Mouse (Mus musculus): ENCODE results near the gene Crhbp. TPM values are rescaled to one million over a fixed set of nuclear protein-coding genes. Genes with fewer than 3 reads are reported as not detected.

Gene Crhbp
- total RNA-seq (2012; rRNA removed): 0.49 and 0.53 TPM in 2 replicates

DNA sequence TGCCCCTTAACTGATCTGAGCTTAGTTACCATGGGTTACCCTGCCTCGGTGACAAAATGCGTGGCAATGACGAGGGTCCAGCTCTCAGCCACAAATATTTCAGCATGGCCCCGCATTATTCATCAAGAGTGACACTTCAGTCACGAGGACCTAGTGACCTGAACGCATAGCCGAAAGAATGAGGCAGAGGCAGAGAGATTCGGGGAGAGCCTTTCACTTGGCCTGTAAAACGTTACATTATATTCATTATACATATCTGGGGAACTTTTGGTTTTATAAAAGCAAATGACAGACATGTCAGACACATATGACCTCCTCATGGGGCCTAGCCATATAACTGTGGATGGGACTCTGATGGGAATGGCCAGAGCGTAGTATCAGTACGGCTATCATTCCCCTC is at the start of gene Crhbp:
Crhbp (minus strand) TSS at position 101 of the 400 bp plus-strand sequence.
- in situ Hi-C loops (cut with MboI; ENCODE audit: low sequenced_read_pairs in 2 of 2, unreplicated experiment in 2 of 2): no loop called here
- H3K27ac ChIP-seq (ENCODE audit: insufficient read depth, low read depth, low read length, poor library complexity, severe bottlenecking): no peak within 1 kb of the TSS

DNA sequence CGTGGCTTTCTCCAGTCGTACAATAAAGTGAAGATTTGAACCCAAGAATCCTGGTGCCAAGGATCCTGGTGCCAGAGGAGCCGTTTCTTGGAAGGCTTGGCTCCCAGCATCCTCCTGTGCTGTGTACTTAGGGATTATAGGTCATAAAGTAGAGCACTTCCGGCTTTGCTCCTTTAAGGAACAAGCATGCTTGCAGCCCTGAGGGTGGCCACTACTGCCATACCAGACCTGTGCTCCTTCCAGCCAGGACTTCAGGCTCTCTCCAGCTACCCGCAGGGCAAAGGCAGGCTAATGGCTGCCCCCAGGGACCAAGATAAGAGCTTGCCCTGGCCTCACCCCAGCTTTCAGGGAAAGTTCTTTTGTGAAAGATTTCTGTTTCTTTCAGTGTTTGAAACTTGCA is 48.6 kb upstream of the Crhbp start:
- no peaks in the 10 kb centered on the region for H3K9me3 ChIP-seq (ENCODE audit: control insufficient read depth, insufficient read depth, low read depth, low read length)
- H3K36me3 ChIP-seq (ENCODE audit: control insufficient read depth, insufficient read depth, low read length, poor library complexity, severe bottlenecking): no peaks in the 10 kb centered on the region
- TF ChIP-seq ZC3H11A (IDR thresholded peaks at IDR 0.05; ENCODE audit: borderline replicate concordance, low read depth, low read length) (no peak), ZNF384 (IDR thresholded peaks at IDR 0.05; ENCODE audit: low read depth, low read length) (no peak), CHD2 (IDR thresholded peaks at IDR 0.05; ENCODE audit: low read depth, low read length) (no peak), MAFK (IDR thresholded peaks at IDR 0.05; ENCODE audit: insufficient read depth, low read depth, low read length) (no peak), HCFC1 (IDR thresholded peaks at IDR 0.05; ENCODE audit: borderline replicate concordance, insufficient read depth, low read length) (no peak)
- H3K27ac ChIP-seq (ENCODE audit: insufficient read depth, low read depth, low read length, poor library complexity, severe bottlenecking): no peak overlapping the region
- H3K9ac ChIP-seq (ENCODE audit: insufficient read depth, low read depth, low read length, poor library complexity, severe bottlenecking): no peak overlapping the region
- H3K4me1 ChIP-seq (ENCODE audit: control insufficient read depth in 2 of 2, insufficient read depth in 2 of 2, low read length in 2 of 2, poor library complexity in 1 of 2): no peaks in the 10 kb centered on the region
- DNase-seq (ENCODE audit: low read depth, low spot score): no peak
- in situ Hi-C loops (cut with MboI; ENCODE audit: low sequenced_read_pairs in 2 of 2, unreplicated experiment in 2 of 2): no loop called here
- no peak overlapping the region for H3K4me3 ChIP-seq (ENCODE audit: insufficient read depth in 1 of 2, low read depth in 1 of 2, low read length in 2 of 2, poor library complexity in 1 of 2, severe bottlenecking in 1 of 2)

More for the DNA sequence above, at the start of gene Crhbp:
- no peaks in the 10 kb centered on the region for H3K36me3 ChIP-seq (ENCODE audit: control insufficient read depth, insufficient read depth, low read length, poor library complexity, severe bottlenecking)
- no peaks in the 10 kb centered on the region for H3K9me3 ChIP-seq (ENCODE audit: control insufficient read depth, insufficient read depth, low read depth, low read length)
- H3K9ac ChIP-seq (ENCODE audit: insufficient read depth, low read depth, low read length, poor library complexity, severe bottlenecking): peak within 1 kb of the TSS; percentile 29
- H3K4me3 ChIP-seq (ENCODE audit: insufficient read depth in 1 of 2, low read depth in 1 of 2, low read length in 2 of 2, poor library complexity in 1 of 2, severe bottlenecking in 1 of 2): peak within 1 kb of the TSS; percentile 56 to 76
- TF ChIP-seq ZC3H11A (IDR thresholded peaks at IDR 0.05; ENCODE audit: borderline replicate concordance, low read depth, low read length): no peak
- TF ChIP-seq HCFC1 (IDR thresholded peaks at IDR 0.05; ENCODE audit: borderline replicate concordance, insufficient read depth, low read length): no peak
- TF ChIP-seq ZNF384 (IDR thresholded peaks at IDR 0.05; ENCODE audit: low read depth, low read length): no peak
- TF ChIP-seq MAFK (IDR thresholded peaks at IDR 0.05; ENCODE audit: insufficient read depth, low read depth, low read length): no peak
- TF ChIP-seq CHD2 (IDR thresholded peaks at IDR 0.05; ENCODE audit: low read depth, low read length): no peak
- 0 out of 4 replicates have a peak, but pooled peaks cover 0 to 2% of the 10 kb centered on the region in 2 experiments for H3K4me1 ChIP-seq (ENCODE audit: control insufficient read depth in 2 of 2, insufficient read depth in 2 of 2, low read length in 2 of 2, poor library complexity in 1 of 2)
- no peak for DNase-seq (ENCODE audit: low read depth, low spot score)

DNA sequence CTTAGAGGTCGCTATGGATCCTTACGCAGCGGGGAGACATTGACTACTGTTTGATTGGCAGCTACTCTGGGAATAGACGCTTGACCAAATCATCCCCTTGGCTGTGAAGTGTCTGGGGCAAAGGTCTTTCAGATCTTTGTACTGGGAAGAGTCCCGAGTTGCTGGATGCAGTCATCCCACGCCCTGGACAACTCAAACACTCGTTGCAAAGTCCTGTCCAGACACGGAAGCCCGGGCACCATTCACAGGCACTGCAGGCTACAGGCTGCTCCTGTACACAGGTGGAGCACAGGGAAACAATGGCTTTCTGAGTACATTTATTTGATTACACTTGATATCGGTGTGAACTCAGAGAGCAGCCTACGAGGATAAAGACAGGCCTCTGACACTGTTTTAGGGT is 46.6 kb upstream of the Crhbp start:
- Histone ChIP-seq H3K4me3 (ENCODE audit: insufficient read depth in 1 of 2, low read depth in 1 of 2, low read length in 2 of 2, poor library complexity in 1 of 2, severe bottlenecking in 1 of 2) (no peak overlapping the region), H3K4me1 (ENCODE audit: control insufficient read depth in 2 of 2, insufficient read depth in 2 of 2, low read length in 2 of 2, poor library complexity in 1 of 2) (no peaks in the 10 kb centered on the region), H3K27ac (ENCODE audit: insufficient read depth, low read depth, low read length, poor library complexity, severe bottlenecking) (no peak overlapping the region), H3K9me3 (ENCODE audit: control insufficient read depth, insufficient read depth, low read depth, low read length) (no peaks in the 10 kb centered on the region), H3K36me3 (ENCODE audit: control insufficient read depth, insufficient read depth, low read length, poor library complexity, severe bottlenecking) (no peaks in the 10 kb centered on the region), H3K9ac (ENCODE audit: insufficient read depth, low read depth, low read length, poor library complexity, severe bottlenecking) (no peak overlapping the region)
- in situ Hi-C loops (cut with MboI; ENCODE audit: low sequenced_read_pairs in 2 of 2, unreplicated experiment in 2 of 2): no loop called here
- TF ChIP-seq ZC3H11A (IDR thresholded peaks at IDR 0.05; ENCODE audit: borderline replicate concordance, low read depth, low read length) (no peak), ZNF384 (IDR thresholded peaks at IDR 0.05; ENCODE audit: low read depth, low read length) (no peak), CHD2 (IDR thresholded peaks at IDR 0.05; ENCODE audit: low read depth, low read length) (no peak), MAFK (IDR thresholded peaks at IDR 0.05; ENCODE audit: insufficient read depth, low read depth, low read length) (no peak), HCFC1 (IDR thresholded peaks at IDR 0.05; ENCODE audit: borderline replicate concordance, insufficient read depth, low read length) (no peak)
- DNase-seq (ENCODE audit: low read depth, low spot score): no peak

DNA sequence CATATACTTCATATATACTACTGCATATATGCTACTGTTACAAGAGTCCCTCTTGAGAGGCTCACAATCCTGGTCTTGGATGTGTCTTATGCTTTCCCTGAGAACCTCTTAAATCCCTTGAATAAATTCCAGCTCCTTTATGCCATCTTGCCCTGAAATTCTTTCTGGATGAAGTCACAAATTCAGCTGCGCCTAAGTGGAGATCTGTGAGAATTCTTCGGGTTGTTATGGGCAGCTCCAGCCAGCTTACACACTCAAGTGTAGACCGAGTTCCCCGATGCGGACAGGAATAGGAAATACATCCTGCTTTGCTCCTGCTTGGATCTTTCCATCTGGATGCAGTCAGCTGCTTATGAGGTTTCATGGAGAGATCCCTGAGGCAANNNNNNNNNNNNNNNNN is 39.9 kb upstream of the Crhbp start:
- no peak for DNase-seq (ENCODE audit: low read depth, low spot score)
- H3K4me3 ChIP-seq (ENCODE audit: insufficient read depth in 1 of 2, low read depth in 1 of 2, low read length in 2 of 2, poor library complexity in 1 of 2, severe bottlenecking in 1 of 2): no peak overlapping the region
- H3K36me3 ChIP-seq (ENCODE audit: control insufficient read depth, insufficient read depth, low read length, poor library complexity, severe bottlenecking): no peaks in the 10 kb centered on the region
- H3K4me1 ChIP-seq (ENCODE audit: control insufficient read depth in 2 of 2, insufficient read depth in 2 of 2, low read length in 2 of 2, poor library complexity in 1 of 2): no peaks in the 10 kb centered on the region
- H3K27ac ChIP-seq (ENCODE audit: insufficient read depth, low read depth, low read length, poor library complexity, severe bottlenecking): no peak overlapping the region
- no peaks in the 10 kb centered on the region for H3K9me3 ChIP-seq (ENCODE audit: control insufficient read depth, insufficient read depth, low read depth, low read length)
- TF ChIP-seq CHD2 (IDR thresholded peaks at IDR 0.05; ENCODE audit: low read depth, low read length) (no peak), ZC3H11A (IDR thresholded peaks at IDR 0.05; ENCODE audit: borderline replicate concordance, low read depth, low read length) (no peak), MAFK (IDR thresholded peaks at IDR 0.05; ENCODE audit: insufficient read depth, low read depth, low read length) (no peak), ZNF384 (IDR thresholded peaks at IDR 0.05; ENCODE audit: low read depth, low read length) (no peak), HCFC1 (IDR thresholded peaks at IDR 0.05; ENCODE audit: borderline replicate concordance, insufficient read depth, low read length) (no peak)
- in situ Hi-C loops (cut with MboI; ENCODE audit: low sequenced_read_pairs in 2 of 2, unreplicated experiment in 2 of 2): loop anchor here in 1 of 2 experiments (5.0 kb wide), 1 partner anchor 97 kb away; no protein-coding TSS in a partner anchor
- H3K9ac ChIP-seq (ENCODE audit: insufficient read depth, low read depth, low read length, poor library complexity, severe bottlenecking): no peak overlapping the region
